Mouse (Mus musculus) effector memory CD4-positive, alpha-beta T cell, adult 7 months (primary cell): ENCODE data around the gene Efs. TPM values are rescaled to one million over a fixed set of nuclear protein-coding genes. Genes with fewer than 3 reads are reported as not detected.

Experiments used
- polyA plus RNA-seq: library from polyadenylated mRNA; unstranded; fragments of 100-300 nt; shearing (Covaris generic); gene quantifications from one replicate; pipeline ENCODE4 v1.2.1, GENCODE M21; 2017

Efs gene
- 0.26 TPM for polyA plus RNA-seq

DNA sequence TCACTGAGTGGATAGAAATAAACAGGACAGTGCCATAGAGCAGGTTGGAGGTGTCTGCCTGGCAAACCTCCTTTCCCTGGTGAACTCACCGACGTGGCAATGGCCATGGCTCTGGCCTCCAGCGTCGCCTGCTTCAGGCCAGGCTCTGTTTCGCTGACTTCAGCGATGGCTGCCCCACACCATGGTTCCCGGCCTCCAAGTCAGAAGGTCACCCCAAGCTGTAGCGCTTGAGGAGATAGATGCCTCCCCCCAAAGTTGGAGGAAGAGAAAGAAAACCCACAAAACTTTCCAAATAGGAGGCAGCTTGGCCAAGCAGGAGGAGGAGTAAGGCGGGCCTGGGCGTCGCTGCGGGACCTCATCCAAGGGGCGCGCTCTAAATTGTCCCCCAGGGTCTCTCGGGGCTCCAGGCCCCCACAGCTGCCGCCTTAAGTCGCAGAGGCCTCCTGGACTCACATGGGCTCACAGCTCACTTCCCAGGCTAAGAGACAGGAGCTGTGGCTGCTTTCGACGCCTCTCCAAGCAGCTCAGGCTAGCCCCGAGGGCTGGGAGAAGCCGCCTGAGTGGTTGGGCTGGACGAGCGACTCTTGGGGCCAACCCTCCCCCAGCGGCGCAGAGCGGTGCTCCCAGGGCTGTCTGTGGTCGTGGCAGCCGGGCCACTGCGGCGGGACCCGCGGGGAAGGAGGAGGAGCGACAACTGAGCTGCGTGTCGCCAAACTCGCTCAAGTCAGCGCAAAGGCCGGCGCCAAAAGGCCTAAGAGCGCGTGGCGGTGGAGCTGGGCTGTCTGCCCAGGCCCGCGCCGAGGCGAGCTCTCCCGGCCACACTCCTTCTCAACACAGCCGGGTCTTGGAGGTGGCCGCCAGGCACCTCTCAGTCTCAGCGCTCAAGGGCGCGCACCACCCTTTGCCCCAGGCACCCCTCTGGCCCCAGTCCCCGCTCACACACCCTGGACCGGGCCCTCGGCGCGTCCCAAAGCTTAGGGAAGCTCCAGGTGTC is at the start of gene Efs:
Gene Efs, minus strand, starts transcription at position 778 of the 994 bp plus-strand sequence.

DNA sequence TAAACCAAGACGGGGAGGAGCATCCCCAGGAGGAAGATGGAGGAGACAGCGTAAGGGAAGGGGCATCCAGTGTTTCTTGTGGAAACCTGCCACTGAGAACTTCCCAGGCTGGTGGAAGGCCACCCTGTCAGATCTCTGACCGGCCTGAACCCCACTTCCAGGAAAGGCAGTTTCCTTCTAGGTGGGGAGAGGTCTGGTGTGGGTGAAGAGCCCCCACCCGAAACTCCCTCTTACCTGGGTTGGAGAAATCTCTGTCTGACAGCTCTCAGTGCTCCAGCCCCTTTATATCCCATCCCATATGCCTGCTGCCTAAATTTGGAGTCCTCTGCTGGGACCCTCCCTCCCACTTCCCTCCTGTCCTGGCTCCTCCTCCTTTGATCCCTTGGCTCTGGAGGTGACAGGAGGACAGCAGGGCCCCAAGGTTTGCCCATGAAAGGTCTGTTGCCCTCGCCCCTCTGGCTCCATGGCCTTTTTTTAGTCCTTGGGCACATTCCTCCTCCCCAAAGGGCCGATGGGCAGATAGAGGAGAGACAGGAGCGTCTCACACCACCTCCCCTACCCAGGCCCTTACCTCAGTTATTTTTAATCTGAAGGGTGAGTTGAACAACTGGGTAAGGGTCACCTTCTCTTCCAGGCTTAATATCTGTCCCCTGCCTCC is 40.5 kb upstream of the Efs start, which contains the start of gene Myh6:
Gene Myh6, minus strand, starts transcription at position 608 of the 658 bp plus-strand sequence.

DNA sequence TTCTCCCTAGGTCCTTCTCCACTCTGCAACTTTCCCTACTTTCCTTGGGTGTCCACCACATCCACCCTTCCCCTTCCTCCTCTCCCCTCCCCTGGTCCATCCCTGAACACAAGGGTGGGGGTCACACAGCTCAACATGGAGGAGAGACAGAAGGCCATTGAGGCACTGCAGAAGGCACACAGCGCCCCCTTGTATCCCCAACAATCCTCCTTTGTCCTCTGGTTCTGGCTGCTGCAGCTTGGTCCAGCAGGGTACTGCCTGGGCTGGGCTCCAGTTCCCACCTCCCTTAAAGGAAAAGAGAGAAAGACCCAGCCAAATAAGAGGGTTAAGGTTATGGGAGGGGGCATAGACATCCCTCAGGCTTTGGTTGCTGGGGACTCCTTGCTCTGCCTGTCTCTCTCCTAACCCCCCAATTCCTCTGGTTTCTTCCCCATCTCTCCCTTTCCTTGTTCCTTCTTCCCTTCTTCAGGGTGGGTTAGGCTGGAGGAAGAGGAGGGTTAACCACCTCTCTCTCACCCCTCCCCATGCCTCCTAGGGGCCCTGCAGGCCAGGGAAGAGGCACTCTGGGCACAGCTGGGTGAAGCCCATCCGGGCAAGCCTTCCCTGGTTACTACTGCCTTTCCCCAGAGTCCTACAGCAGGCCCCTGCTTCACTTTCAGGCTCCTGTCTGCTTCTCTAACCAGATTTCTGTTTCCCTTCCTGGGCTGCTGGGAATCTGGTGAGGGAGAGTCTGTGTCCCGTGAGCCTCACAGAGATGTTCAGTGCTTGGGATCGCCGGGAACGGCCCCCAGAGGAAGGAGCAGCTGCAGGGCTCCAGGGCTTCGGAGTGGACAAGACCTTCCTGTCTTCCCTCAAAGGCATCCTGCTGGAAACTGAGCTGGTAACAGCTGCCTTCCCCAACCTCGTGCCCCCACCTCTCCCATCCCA is 10.2 kb upstream of the Efs start, which contains the start of gene Cmtm5:
Gene Cmtm5, plus strand, starts transcription at position 358 of the 927 bp plus-strand sequence.

DNA sequence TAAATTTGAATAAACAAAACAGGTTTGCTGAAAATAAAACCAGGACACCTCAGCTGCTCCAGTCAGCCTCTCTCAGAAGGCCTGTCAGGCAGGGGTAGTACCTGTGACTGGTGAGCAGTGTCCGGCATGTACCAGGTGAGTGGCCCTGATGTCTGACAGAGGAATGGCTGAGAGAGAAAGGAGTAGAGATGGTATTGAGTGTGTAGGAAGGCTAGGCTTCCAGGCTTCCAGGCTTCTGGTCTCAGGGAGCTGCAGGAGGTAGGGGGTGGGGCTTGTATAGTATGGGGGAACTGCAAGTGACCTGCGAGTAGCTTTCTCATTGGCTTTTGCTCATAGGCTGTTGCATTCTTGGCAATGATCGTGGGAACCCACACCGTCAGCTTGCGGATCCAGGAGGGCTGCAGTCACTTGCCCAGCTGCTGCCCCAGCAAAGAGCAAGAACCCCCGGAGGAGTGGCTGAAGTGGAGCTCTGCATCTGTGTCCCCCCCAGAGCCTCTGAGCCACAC is 6.8 kb upstream of the Efs start, which contains the start of gene Il25:
Gene Il25, plus strand, starts transcription at position 51 of the 506 bp plus-strand sequence.

DNA sequence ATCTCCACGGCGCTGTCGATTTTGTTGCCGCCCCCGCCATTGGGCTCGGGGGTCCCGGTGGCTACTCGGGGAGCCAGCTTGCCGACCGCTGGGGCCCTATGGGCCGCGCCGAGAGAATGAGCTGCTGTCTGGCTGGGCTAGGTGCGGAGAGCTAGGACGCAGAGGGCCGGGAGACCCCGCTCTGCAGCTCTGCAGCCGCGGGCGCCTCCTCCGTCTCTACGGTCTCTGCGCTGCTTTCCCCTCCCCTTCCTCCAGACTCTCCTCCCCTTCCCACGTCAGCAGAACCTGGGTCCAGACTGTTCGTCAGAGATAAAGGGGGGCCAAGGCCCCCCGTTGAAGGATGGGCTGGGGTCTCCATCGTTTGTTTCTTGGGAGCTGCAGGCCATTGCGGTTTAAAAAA is 13.0 kb downstream of the Efs start, which contains the start of gene Slc22a17:
Gene Slc22a17, minus strand, starts transcription at position 247 of the 400 bp plus-strand sequence.

DNA sequence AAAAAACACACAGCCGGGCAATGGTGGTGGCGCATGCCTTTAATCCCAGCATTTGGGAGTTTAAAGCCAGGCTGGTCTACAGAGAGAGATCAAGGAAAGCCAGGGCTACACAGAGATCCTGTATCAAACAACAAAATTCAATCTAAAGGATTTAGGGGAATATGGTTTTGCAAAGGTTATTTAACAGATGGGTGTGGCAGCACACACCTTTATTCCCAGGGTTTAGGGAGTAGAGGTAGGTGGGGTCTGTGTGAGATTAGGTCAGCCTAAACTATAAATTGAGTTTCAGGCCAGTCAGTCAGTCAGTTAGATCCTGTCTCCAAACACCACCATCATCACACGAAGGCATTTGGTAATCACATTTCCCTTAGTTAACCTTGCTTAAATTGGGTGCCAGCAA is 33.7 kb downstream of the Efs start, which contains the start of gene Pabpn1:
Gene Pabpn1, plus strand, starts transcription at position 301 of the 400 bp plus-strand sequence.

DNA sequence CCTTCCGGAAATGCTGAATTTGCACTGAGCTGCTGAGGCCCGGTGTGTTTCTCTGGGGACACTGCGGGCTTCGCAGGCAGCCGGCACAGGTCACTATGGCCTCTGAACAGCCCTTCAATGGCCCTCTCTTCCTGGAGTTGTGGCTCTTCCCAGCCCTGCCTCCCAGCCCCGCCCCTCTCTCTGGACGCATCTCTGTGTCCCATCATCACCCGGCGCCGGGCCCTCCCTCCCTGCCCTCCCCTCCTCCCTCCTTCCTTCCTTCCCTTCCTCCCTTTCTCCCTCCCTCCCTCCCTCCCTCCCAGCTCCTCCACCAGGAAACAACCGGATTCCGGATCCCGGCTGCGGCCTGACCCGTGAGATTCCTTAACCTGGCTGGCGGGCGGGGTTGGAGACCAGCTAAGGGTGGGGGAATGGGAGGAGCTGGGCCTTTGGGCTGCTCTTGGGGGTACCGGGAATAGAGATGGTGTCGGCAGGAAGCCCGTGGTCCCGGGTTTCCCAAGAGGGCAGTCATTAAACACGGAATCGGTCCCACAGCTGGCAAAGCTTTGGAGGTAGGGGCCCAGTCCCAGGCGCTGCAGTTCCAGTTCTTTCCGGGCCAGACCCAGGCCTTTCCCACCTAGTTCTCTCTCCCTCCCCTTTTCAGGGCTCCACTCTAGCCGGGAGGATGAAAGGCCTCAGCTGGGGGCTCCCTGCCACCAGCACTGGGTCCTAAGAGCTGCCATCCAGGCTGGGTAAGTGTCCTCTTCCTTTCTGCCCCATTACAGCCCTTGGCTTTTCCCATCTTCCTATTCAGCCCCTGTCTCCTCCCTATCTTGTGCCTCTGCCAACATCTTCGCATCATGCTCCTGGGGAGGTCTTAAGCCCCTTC is 42.5 kb downstream of the Efs start, which contains the start of the genes Bcl2l2 and Gm20521:
Gene Bcl2l2, plus strand, starts transcription at position 224 of the 868 bp plus-strand sequence.
Gene Gm20521, plus strand, starts transcription at position 288 of the 868 bp plus-strand sequence.

DNA sequence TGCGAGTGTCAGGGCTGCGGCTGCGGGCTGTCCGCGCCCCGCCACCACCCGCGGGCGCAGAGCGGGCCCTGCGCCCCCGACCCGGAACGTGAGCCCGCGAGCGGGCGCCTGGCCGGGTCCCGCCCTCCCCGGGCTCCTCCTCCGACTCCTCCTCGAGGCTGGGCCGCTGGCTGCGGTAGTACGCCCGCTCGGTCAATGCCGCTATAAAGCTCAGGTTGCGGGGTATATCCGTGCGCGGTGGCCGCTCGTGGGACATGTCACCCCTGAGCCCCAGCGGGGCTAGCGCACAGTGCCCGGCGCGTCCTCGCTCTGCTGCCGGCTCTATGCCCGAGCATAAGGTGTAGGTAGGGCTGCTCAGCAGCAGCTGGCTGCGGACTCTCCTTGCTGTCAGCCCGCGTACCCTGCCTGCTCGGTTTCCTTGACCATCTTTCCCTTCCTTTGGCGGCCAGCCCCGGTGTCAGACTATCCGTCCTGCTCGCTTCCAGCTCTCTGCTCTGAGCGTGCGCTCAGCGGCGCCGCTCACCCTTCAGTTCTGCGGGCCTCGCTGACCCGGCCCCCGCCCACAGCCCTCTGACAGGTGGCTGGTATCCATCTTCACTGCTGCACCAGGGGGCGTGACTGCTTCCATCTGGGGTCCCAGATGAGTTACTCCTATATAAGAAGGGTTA is 48.7 kb downstream of the Efs start, which contains the start of gene Ppp1r3e:
Gene Ppp1r3e, minus strand, starts transcription at position 503 of the 668 bp plus-strand sequence.

DNA sequence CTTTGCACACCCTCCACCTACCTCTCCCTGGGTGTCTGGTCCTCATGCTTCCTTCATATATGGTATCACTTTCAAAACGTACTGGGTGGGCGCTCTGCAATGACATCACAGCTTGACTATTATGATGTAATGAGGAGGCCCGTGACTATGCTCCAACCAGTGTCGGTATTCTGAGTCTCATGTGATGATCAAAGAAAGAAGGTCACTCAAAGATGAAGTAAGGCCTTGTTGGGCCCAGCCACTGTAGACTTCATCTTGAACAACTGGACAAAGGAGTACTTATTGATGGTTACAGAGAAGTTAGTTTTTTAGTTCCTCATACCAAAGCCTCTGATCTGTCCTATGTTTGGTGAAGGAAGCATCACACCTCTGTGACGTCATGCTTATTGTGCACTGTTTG is 55.1 kb downstream of the Efs start, which contains the start of gene Homez:
Gene Homez, minus strand, starts transcription at position 101 of the 400 bp plus-strand sequence.

Other genes starting within 250 kb of the Efs start
- 63.8 TPM for gene 1700123O20Rik, start 239.9 kb downstream of the Efs start, polyA plus RNA-seq
- 84.6 TPM for gene Acin1, start 239.2 kb downstream of the Efs start, polyA plus RNA-seq
- gene Gm29776, start 227.3 kb downstream of the Efs start, polyA plus RNA-seq, result 0.20 TPM
- not detected for gene Cebpe, start 214.0 kb downstream of the Efs start, polyA plus RNA-seq
- gene Slc7a8, start 144.2 kb downstream of the Efs start, polyA plus RNA-seq, result 0.09 TPM
- gene Rnf212b, start 112.0 kb downstream of the Efs start, polyA plus RNA-seq, result not detected
- gene Homez, start 55.2 kb downstream of the Efs start, polyA plus RNA-seq, result 5.7 TPM
- 1.5 TPM for gene Ppp1r3e, start 48.6 kb downstream of the Efs start, polyA plus RNA-seq
- gene Bcl2l2, start 42.7 kb downstream of the Efs start, polyA plus RNA-seq, result not detected
- not detected for gene Gm20521, start 42.7 kb downstream of the Efs start, polyA plus RNA-seq
- gene Pabpn1, start 33.6 kb downstream of the Efs start, polyA plus RNA-seq, result 162 TPM
- gene Slc22a17, start 13.0 kb downstream of the Efs start, polyA plus RNA-seq, result 1.5 TPM
- 0.37 TPM for gene Il25, start 6.6 kb upstream of the Efs start, polyA plus RNA-seq
- gene Cmtm5, start 10.1 kb upstream of the Efs start, polyA plus RNA-seq, result 1.5 TPM
- 0.06 TPM for gene Myh6, start 40.8 kb upstream of the Efs start, polyA plus RNA-seq
- not detected for gene Gm17428, start 50.8 kb upstream of the Efs start, polyA plus RNA-seq
- gene Myh7, start 68.5 kb upstream of the Efs start, polyA plus RNA-seq, result not detected
- gene Ngdn, start 89.3 kb upstream of the Efs start, polyA plus RNA-seq, result 124 TPM
- gene Zfhx2, start 166.2 kb upstream of the Efs start, polyA plus RNA-seq, result 14.4 TPM
- 19.3 TPM for gene Thtpa, start 168.7 kb upstream of the Efs start, polyA plus RNA-seq
- gene Ap1g2, start 180.5 kb upstream of the Efs start, polyA plus RNA-seq, result 170 TPM
- gene Jph4, start 190.8 kb upstream of the Efs start, polyA plus RNA-seq, result 0.16 TPM